Comparison of ENCODE assay signal across 20 mouse cellular contexts in genomic region chr2:93412101-93412500, GRCm38 (mm10). TPM values are rescaled to one million over a fixed set of nuclear protein-coding genes. Genes with fewer than 3 reads are reported as not detected.
A peak's percentile ranks its signal among the peaks of the same experiment; 100 is the strongest.
DNase-seq lines count a peak whose midpoint lies in the region; ATAC-seq and TF ChIP-seq lines count a peak whose summit lies in the region.
"Had no signal": no experiment of that assay in that cellular context is flagged by ENCODE, and none has a peak within 500 bp of the region (broad histone marks: within the 10 kb centered on the region; RNA-seq: fewer than 3 reads in every experiment).

No protein-coding gene starts in this region.

- peak; percentile 6 for DNase-seq in kidney, adult 9 months
- DNase-seq in kidney, postnatal 4 days = no peak
- no peak for DNase-seq in liver, embryonic 11.5 days (ENCODE audit: low spot score)
- DNase-seq in CH12.LX (ENCODE audit: extremely low read depth) = no peak
- DNase-seq in lung, postnatal 0 days (ENCODE audit: low spot score) = no peak
- DNase-seq: adrenal gland, adult 2 months; B cell, adult 2 months; cerebellum, adult 2 months; cerebellum, postnatal 36 days; lung, adult 2 months had no signal

- peak; percentile 22; the same call in 1 of the 2 replicates for ATAC-seq in liver, embryonic 16.5 days (ENCODE audit: low read depth)
- no peak for ATAC-seq in liver, embryonic 11.5 days (replicated peaks; ENCODE audit: low FRiP score)
- peak; percentile 82 for ATAC-seq in intestine, postnatal 0 days
- ATAC-seq in erythroid progenitor cell, adult 5-6 weeks (replicated peaks; ENCODE audit: low FRiP score, poor library complexity, severe bottlenecking) = no peak
- ATAC-seq in lung, postnatal 0 days = no peak
- ATAC-seq: inflammation-experienced regulatory T-cells, adult 6 months had no signal

- H3K79me2 ChIP-seq in CH12.LX (replicated peaks; ENCODE audit: control insufficient read depth, extremely low read depth, insufficient read depth, poor library complexity, severe bottlenecking) = no peaks in the 10 kb centered on the region

- no peak overlapping the region for H3K9ac ChIP-seq in liver, embryonic 16.5 days (ENCODE audit: low read depth, low read length)
- H3K9ac ChIP-seq in liver, embryonic 11.5 days (ENCODE audit: low read depth, low read length) = no peak overlapping the region
- no peak overlapping the region for H3K9ac ChIP-seq in CH12.LX (ENCODE audit: insufficient read depth, low read depth)
- H3K9ac ChIP-seq in intestine, postnatal 0 days (ENCODE audit: low read depth, low read length) = no peak overlapping the region
- no peak overlapping the region for H3K9ac ChIP-seq in lung, postnatal 0 days (replicated peaks; ENCODE audit: low read depth)
- H3K9ac ChIP-seq: forebrain, embryonic 15.5 days; limb, embryonic 12.5 days; neural tube, embryonic 13.5 days had no signal

- TF ChIP-seq POLR2A in CH12.LX (IDR thresholded peaks at IDR 0.05; ENCODE audit: low read depth, low read length) = no peak

- no peaks in the 10 kb centered on the region for H3K27me3 ChIP-seq in liver, embryonic 16.5 days (ENCODE audit: control insufficient read depth, insufficient read depth, low read depth, low read length)
- H3K27me3 ChIP-seq in liver, embryonic 11.5 days (replicated peaks; ENCODE audit: control insufficient read depth, insufficient read depth, low read length) = no peaks in the 10 kb centered on the region
- H3K27me3 ChIP-seq in CH12.LX (replicated peaks) = peaks cover 34% of the 10 kb centered on the region
- no peaks in the 10 kb centered on the region for H3K27me3 ChIP-seq in intestine, postnatal 0 days (replicated peaks; ENCODE audit: control insufficient read depth, insufficient read depth, low read length)
- H3K27me3 ChIP-seq in lung, postnatal 0 days (replicated peaks; ENCODE audit: insufficient read depth, low read length) = no peaks in the 10 kb centered on the region
- H3K27me3 ChIP-seq: forebrain, embryonic 15.5 days; neural tube, embryonic 13.5 days had no signal

- no peak for TF ChIP-seq RAD21 in CH12.LX (IDR thresholded peaks at IDR 0.05; ENCODE audit: low read depth, low read length)

- no peak overlapping the region for H3K4me3 ChIP-seq in liver, embryonic 16.5 days (ENCODE audit: low read depth, low read length)
- H3K4me3 ChIP-seq in liver, embryonic 11.5 days (ENCODE audit: low read depth, low read length) = no peak overlapping the region
- no peak overlapping the region for H3K4me3 ChIP-seq in CH12.LX (replicated peaks in 1 of 3; ENCODE audit: low read depth in 2 of 3, low read length in 2 of 3, poor library complexity in 1 of 3)
- no peak overlapping the region for H3K4me3 ChIP-seq in intestine, postnatal 0 days (ENCODE audit: low read depth, low read length)
- H3K4me3 ChIP-seq in lung, postnatal 0 days (ENCODE audit: low read depth, low read length) = no peak overlapping the region
- H3K4me3 ChIP-seq: erythroblast, embryonic 14.5 days; forebrain, embryonic 15.5 days; heart, embryonic 10.5 days; hindbrain, embryonic 10.5 days; limb, embryonic 12.5 days; neural tube, embryonic 13.5 days had no signal

- peak; percentile 44; the same call in 1 of the 2 replicates for TF ChIP-seq EP300 in CH12.LX (IDR thresholded peaks at IDR 0.05; ENCODE audit: low read length)
- no peak for TF ChIP-seq EP300 in lung, postnatal 0 days (IDR thresholded peaks at IDR 0.05)

- in situ Hi-C loops in CH12.LX (cut with MboI; ENCODE audit: low pct_ligation_motif_present, low pct_unique_long_range_greater_than_20kb, low sequenced_read_pairs) = loop anchor here (10.0 kb wide), 1 partner anchor 243 kb away; no protein-coding TSS in a partner anchor

- H3K4me2 ChIP-seq in liver, embryonic 16.5 days (ENCODE audit: low read depth, low read length) = no peak overlapping the region
- no peak overlapping the region for H3K4me2 ChIP-seq in liver, embryonic 11.5 days
- no peak overlapping the region for H3K4me2 ChIP-seq in CH12.LX (ENCODE audit: insufficient read depth, low read depth, poor library complexity, severe bottlenecking)
- H3K4me2 ChIP-seq in intestine, postnatal 0 days (replicated peaks; ENCODE audit: low read depth) = 0 out of 2 replicates have a peak overlapping the region, but pooled peaks have one; percentile 27
- H3K4me2 ChIP-seq in lung, postnatal 0 days (replicated peaks; ENCODE audit: low read depth, low read length) = no peak overlapping the region
- H3K4me2 ChIP-seq: forebrain, embryonic 15.5 days; limb, embryonic 12.5 days; neural tube, embryonic 13.5 days had no signal

- no peak overlapping the region for H3K27ac ChIP-seq in liver, embryonic 16.5 days (ENCODE audit: low read length)
- no peak overlapping the region for H3K27ac ChIP-seq in liver, embryonic 11.5 days (ENCODE audit: low read depth, low read length)
- no peak overlapping the region for H3K27ac ChIP-seq in CH12.LX (ENCODE audit: insufficient read depth, low read depth)
- peak overlapping the region; percentile 50; the same call in 1 of the 2 replicates for H3K27ac ChIP-seq in intestine, postnatal 0 days (ENCODE audit: low read depth, low read length)
- H3K27ac ChIP-seq in lung, postnatal 0 days (ENCODE audit: low read length) = no peak overlapping the region
- H3K27ac ChIP-seq: forebrain, embryonic 15.5 days; heart, embryonic 10.5 days; hindbrain, embryonic 10.5 days; limb, embryonic 12.5 days; neural tube, embryonic 13.5 days had no signal

- TF ChIP-seq CTCF in CH12.LX (conservative IDR thresholded peaks at IDR 0.05 in 1 of 2, IDR thresholded peaks at IDR 0.05 in 1 of 2; ENCODE audit: low read depth in 2 of 2, low read length in 2 of 2) = no peak
- no peak for TF ChIP-seq CTCF in intestine, postnatal 0 days (IDR thresholded peaks at IDR 0.05; ENCODE audit: low read depth)
- no peak for TF ChIP-seq CTCF in lung, postnatal 0 days (IDR thresholded peaks at IDR 0.05)

- peaks cover 15% of the 10 kb centered on the region for H3K4me1 ChIP-seq in liver, embryonic 16.5 days (ENCODE audit: control insufficient read depth, low read depth, low read length)
- peaks cover 5% of the 10 kb centered on the region for H3K4me1 ChIP-seq in liver, embryonic 11.5 days (replicated peaks; ENCODE audit: control insufficient read depth, insufficient read depth, low read length)
- peaks cover 31 to 57% of the 10 kb centered on the region in 2 experiments for H3K4me1 ChIP-seq in CH12.LX (ENCODE audit: control insufficient read depth in 1 of 2, insufficient read depth in 2 of 2)
- H3K4me1 ChIP-seq in intestine, postnatal 0 days (replicated peaks; ENCODE audit: control insufficient read depth, insufficient read depth, low read length) = no peaks in the 10 kb centered on the region
- no peaks in the 10 kb centered on the region; the same call in 1 of the 2 replicates for H3K4me1 ChIP-seq in lung, postnatal 0 days (ENCODE audit: insufficient read depth, low read depth, low read length)

- 29% methylated on average over 4 of the region's 4 CpGs for WGBS in liver, embryonic 16.5 days (ENCODE audit: insufficient replicate concordance)
- WGBS in liver, embryonic 11.5 days = 47% methylated on average over 4 of the region's 4 CpGs
- 31% methylated on average over 4 of the region's 4 CpGs for WGBS in intestine, postnatal 0 days
- WGBS in lung, postnatal 0 days = 36% methylated on average over 4 of the region's 4 CpGs

- dilution Hi-C loops in CH12.LX (cut with MboI; ENCODE audit: extremely low pct_ligation_motif_present, extremely low pct_unique_long_range_greater_than_20kb, low sequenced_read_pairs) = no loop called here

- no peaks in the 10 kb centered on the region for H3K9me3 ChIP-seq in liver, embryonic 16.5 days (replicated peaks; ENCODE audit: control insufficient read depth, low read length)
- H3K9me3 ChIP-seq in liver, embryonic 11.5 days (ENCODE audit: control insufficient read depth, low read length) = no peaks in the 10 kb centered on the region
- H3K9me3 ChIP-seq in CH12.LX (replicated peaks; ENCODE audit: low read length) = no peaks in the 10 kb centered on the region
- H3K9me3 ChIP-seq in intestine, postnatal 0 days (ENCODE audit: control insufficient read depth) = no peaks in the 10 kb centered on the region
- H3K9me3 ChIP-seq in lung, postnatal 0 days (ENCODE audit: low read length) = no peaks in the 10 kb centered on the region
- H3K9me3 ChIP-seq: forebrain, embryonic 15.5 days; heart, embryonic 10.5 days; hindbrain, embryonic 10.5 days; limb, embryonic 12.5 days; neural tube, embryonic 13.5 days had no signal

- no peaks in the 10 kb centered on the region for H3K36me3 ChIP-seq in liver, embryonic 16.5 days (ENCODE audit: control insufficient read depth, insufficient read depth)
- H3K36me3 ChIP-seq in liver, embryonic 11.5 days (ENCODE audit: control insufficient read depth, insufficient read depth, low read length) = no peaks in the 10 kb centered on the region
- H3K36me3 ChIP-seq in CH12.LX (replicated peaks in 1 of 2; ENCODE audit: control insufficient read depth in 1 of 2, insufficient read depth in 1 of 2, low read length in 1 of 2) = peaks cover 0 to 5% of the 10 kb centered on the region in 2 experiments
- no peaks in the 10 kb centered on the region for H3K36me3 ChIP-seq in intestine, postnatal 0 days (ENCODE audit: control insufficient read depth, insufficient read depth)
- H3K36me3 ChIP-seq in lung, postnatal 0 days (ENCODE audit: insufficient read depth, low read length) = no peaks in the 10 kb centered on the region
- H3K36me3 ChIP-seq: forebrain, embryonic 15.5 days; heart, embryonic 10.5 days; hindbrain, embryonic 10.5 days; limb, embryonic 12.5 days; neural tube, embryonic 13.5 days had no signal

TF ChIP-seq in CH12.LX, 34 proteins besides CTCF, POLR2A, EP300 and RAD21:
- peak; percentile 72; the same call in 1 of the 2 replicates for TF ChIP-seq TCF12 (IDR thresholded peaks at IDR 0.05; ENCODE audit: low read depth, low read length)
- peak; percentile 85 for TF ChIP-seq BHLHE40 (IDR thresholded peaks at IDR 0.05; ENCODE audit: low read depth, low read length)
- no peak for TF ChIP-seq SMC3 (IDR thresholded peaks at IDR 0.05; ENCODE audit: low read depth, low read length)
- TF ChIP-seq ETS1 (conservative IDR thresholded peaks at IDR 0.05; ENCODE audit: low read depth, low read length) = peak; percentile 70
- TF ChIP-seq IRF4 (IDR thresholded peaks at IDR 0.05; ENCODE audit: low read depth, low read length) = peak; percentile 57; the same call in 1 of the 2 replicates
- TF ChIP-seq MEF2A (IDR thresholded peaks at IDR 0.05; ENCODE audit: borderline replicate concordance, low read depth, low read length) = peak; percentile 28; the same call in 1 of the 2 replicates

RNA-seq across cellular contexts. Expression of gene Cd82, which starts 50.8 kb away (rescaled TPM):
- 111 and 112 TPM in 2 replicates for polyA plus RNA-seq in liver, embryonic 16.5 days (2015; fragmentation: Nextera tagmentation; extraction: Ambion mirVana)
- polyA plus RNA-seq in liver, embryonic 11.5 days (2014; fragmentation: Nextera tagmentation; extraction: Ambion mirVana) = 16.5 and 16.9 TPM in 2 replicates
- 164 and 215 TPM in 2 replicates for total RNA-seq in CH12.LX (2012; rRNA removed)
- total RNA-seq in CH12.LX (2014; rRNA removed) = 157 and 177 TPM in 2 replicates
- polyA plus RNA-seq in CH12.LX (2012; ENCODE audit: insufficient read length, low read depth) = 249 and 294 TPM in 2 replicates
- 184 and 199 TPM in 2 replicates for polyA plus RNA-seq in intestine, postnatal 0 days (2015; fragmentation: Nextera tagmentation; extraction: Ambion mirVana)
- total RNA-seq in erythroid progenitor cell, adult 5-6 weeks (2015; ENCODE audit: low replicate concordance) = 310 and 373 TPM in 2 replicates
- total RNA-seq in erythroid progenitor cell, adult 5-6 weeks (2017; ENCODE audit: low replicate concordance) = 342 and 415 TPM in 2 replicates
- polyA plus RNA-seq in lung, postnatal 0 days (2015; fragmentation: Nextera tagmentation; extraction: Ambion mirVana) = 94.1 and 106 TPM in 2 replicates

Comparison
In these comparisons a context has a peak if more than half of its experiments do, and no peak if none do; other contexts are left out.
1. ATAC-seq: peak in liver, embryonic 16.5 days (single experiment) and intestine, postnatal 0 days (single experiment); none in liver, embryonic 11.5 days (single experiment), erythroid progenitor cell, adult 5-6 weeks (single experiment) and lung, postnatal 0 days (single experiment).